Mouse (Mus musculus): ENCODE measurements at regions not wholly inside any gene's neighbourhood (a gene's known extent, or its start where the extent isn't known, plus 50 kb on each side); places are given as distances from the start of the nearest gene placed in this dataset.

GRCm38 (mm10) chr10:126511511-126511910, 389.6 kb downstream of the Atp23 start:
- no peaks in the 10 kb centered on the region for H3K79me2 ChIP-seq (replicated peaks; ENCODE audit: control insufficient read depth, extremely low read depth, insufficient read depth, poor library complexity, severe bottlenecking)
- DNase-seq (ENCODE audit: extremely low read depth), result no peak
- in situ Hi-C loops (cut with MboI; ENCODE audit: low pct_ligation_motif_present, low pct_unique_long_range_greater_than_20kb, low sequenced_read_pairs) (no loop called here), dilution Hi-C loops (cut with MboI; ENCODE audit: extremely low pct_ligation_motif_present, extremely low pct_unique_long_range_greater_than_20kb, low sequenced_read_pairs) (no loop called here)
- no peaks in the 10 kb centered on the region for H3K27me3 ChIP-seq (replicated peaks)
- H3K4me2 ChIP-seq (ENCODE audit: insufficient read depth, low read depth, poor library complexity, severe bottlenecking), result no peak overlapping the region
- H3K4me3 ChIP-seq (replicated peaks in 1 of 3; ENCODE audit: low read depth in 2 of 3, low read length in 2 of 3, poor library complexity in 1 of 3), result no peak overlapping the region
- H3K9me3 ChIP-seq (replicated peaks; ENCODE audit: low read length), result no peaks in the 10 kb centered on the region
- H3K4me1 ChIP-seq (ENCODE audit: control insufficient read depth in 1 of 2, insufficient read depth in 2 of 2), result no peaks in the 10 kb centered on the region
- H3K9ac ChIP-seq (ENCODE audit: insufficient read depth, low read depth), result no peak overlapping the region
- no peak overlapping the region for H3K27ac ChIP-seq (ENCODE audit: insufficient read depth, low read depth)
- TF ChIP-seq POLR2A (IDR thresholded peaks at IDR 0.05; ENCODE audit: low read depth, low read length), result no peak
- no peak for TF ChIP-seq USF2 (conservative IDR thresholded peaks at IDR 0.05; ENCODE audit: low read depth, low read length)
- no peak for TF ChIP-seq JUND (conservative IDR thresholded peaks at IDR 0.05; ENCODE audit: low read depth, low read length)
- TF ChIP-seq CTCF (conservative IDR thresholded peaks at IDR 0.05 in 1 of 2, IDR thresholded peaks at IDR 0.05 in 1 of 2; ENCODE audit: low read depth in 2 of 2, low read length in 2 of 2), result no peak
- no peak for TF ChIP-seq TBP (conservative IDR thresholded peaks at IDR 0.05; ENCODE audit: low read depth, low read length)
- no peak for TF ChIP-seq ETS1 (conservative IDR thresholded peaks at IDR 0.05; ENCODE audit: low read depth, low read length)
- TF ChIP-seq JUN (IDR thresholded peaks at IDR 0.05; ENCODE audit: insufficient read depth, low read depth, low read length), result no peak
- no peak for TF ChIP-seq RCOR1 (conservative IDR thresholded peaks at IDR 0.05; ENCODE audit: low read depth, low read length)
- TF ChIP-seq HCFC1 (IDR thresholded peaks at IDR 0.05; ENCODE audit: low read depth, low read length), result no peak
- no peak for TF ChIP-seq GABPA (IDR thresholded peaks at IDR 0.05; ENCODE audit: insufficient replicate concordance, low read depth, low read length)
- TF ChIP-seq USF1 (IDR thresholded peaks at IDR 0.05; ENCODE audit: low read depth, low read length), result no peak
- TF ChIP-seq MYC (IDR thresholded peaks at IDR 0.05; ENCODE audit: low read depth, low read length), result no peak
- no peak for TF ChIP-seq EP300 (IDR thresholded peaks at IDR 0.05; ENCODE audit: low read length)
- TF ChIP-seq PAX5 (IDR thresholded peaks at IDR 0.05; ENCODE audit: low read length), result no peak
- no peak for TF ChIP-seq MAFK (IDR thresholded peaks at IDR 0.05; ENCODE audit: insufficient replicate concordance, low read length)
- TF ChIP-seq ZKSCAN1 (IDR thresholded peaks at IDR 0.05; ENCODE audit: borderline replicate concordance, low read depth, low read length), result no peak
- no peak for TF ChIP-seq IRF4 (IDR thresholded peaks at IDR 0.05; ENCODE audit: low read depth, low read length)
- no peaks in the 10 kb centered on the region for H3K36me3 ChIP-seq (replicated peaks in 1 of 2; ENCODE audit: control insufficient read depth in 1 of 2, insufficient read depth in 1 of 2, low read length in 1 of 2)

- H3K27ac ChIP-seq (ENCODE audit: insufficient read depth, low read depth), result no peak overlapping the region
- H3K27me3 ChIP-seq (replicated peaks), result no peaks in the 10 kb centered on the region
- H3K36me3 ChIP-seq (replicated peaks in 1 of 2; ENCODE audit: control insufficient read depth in 1 of 2, insufficient read depth in 1 of 2, low read length in 1 of 2), result no peaks in the 10 kb centered on the region
- dilution Hi-C loops (cut with MboI; ENCODE audit: extremely low pct_ligation_motif_present, extremely low pct_unique_long_range_greater_than_20kb, low sequenced_read_pairs), result no loop called here
- no peaks in the 10 kb centered on the region for H3K79me2 ChIP-seq (replicated peaks; ENCODE audit: control insufficient read depth, extremely low read depth, insufficient read depth, poor library complexity, severe bottlenecking)
- TF ChIP-seq RCOR1 (conservative IDR thresholded peaks at IDR 0.05; ENCODE audit: low read depth, low read length), result no peak
- no peak for TF ChIP-seq SIN3A (IDR thresholded peaks at IDR 0.05; ENCODE audit: low read length)
- no peak for TF ChIP-seq NRF1 (IDR thresholded peaks at IDR 0.05; ENCODE audit: low read depth, low read length)
- no peak for TF ChIP-seq POLR2A (IDR thresholded peaks at IDR 0.05; ENCODE audit: low read depth, low read length)
- no peak for TF ChIP-seq CHD2 (IDR thresholded peaks at IDR 0.05; ENCODE audit: low read length)
- no peak for TF ChIP-seq SMC3 (IDR thresholded peaks at IDR 0.05; ENCODE audit: low read depth, low read length)
- no peak for TF ChIP-seq BHLHE40 (IDR thresholded peaks at IDR 0.05; ENCODE audit: low read depth, low read length)
- TF ChIP-seq ZMIZ1 (IDR thresholded peaks at IDR 0.05; ENCODE audit: low read depth, low read length), result no peak
- no peak for TF ChIP-seq MXI1 (IDR thresholded peaks at IDR 0.05; ENCODE audit: low read depth, low read length)
- TF ChIP-seq EP300 (IDR thresholded peaks at IDR 0.05; ENCODE audit: low read length), result no peak
- TF ChIP-seq ZNF384 (IDR thresholded peaks at IDR 0.05; ENCODE audit: low read depth, low read length), result no peak
- no peak for TF ChIP-seq USF1 (IDR thresholded peaks at IDR 0.05; ENCODE audit: low read depth, low read length)
- no peak for TF ChIP-seq NELFE (IDR thresholded peaks at IDR 0.05; ENCODE audit: low read depth, low read length)
- no peak for TF ChIP-seq PAX5 (IDR thresholded peaks at IDR 0.05; ENCODE audit: low read length)
- no peak for TF ChIP-seq IRF4 (IDR thresholded peaks at IDR 0.05; ENCODE audit: low read depth, low read length)
- no peak for DNase-seq (ENCODE audit: extremely low read depth)
- H3K9ac ChIP-seq (ENCODE audit: insufficient read depth, low read depth), result no peak overlapping the region
- in situ Hi-C loops (cut with MboI; ENCODE audit: low pct_ligation_motif_present, low pct_unique_long_range_greater_than_20kb, low sequenced_read_pairs), result no loop called here
- H3K9me3 ChIP-seq (replicated peaks; ENCODE audit: low read length), result no peaks in the 10 kb centered on the region
- H3K4me1 ChIP-seq (ENCODE audit: control insufficient read depth in 1 of 2, insufficient read depth in 2 of 2), result peaks cover 0 to 29% of the 10 kb centered on the region in 2 experiments; a peak in 2 of 4 replicates
- H3K4me3 ChIP-seq (replicated peaks in 1 of 3; ENCODE audit: low read depth in 2 of 3, low read length in 2 of 3, poor library complexity in 1 of 3), result no peak overlapping the region
- no peak overlapping the region for H3K4me2 ChIP-seq (ENCODE audit: insufficient read depth, low read depth, poor library complexity, severe bottlenecking)
Measured at GRCm38 (mm10) chr10:126505988-126506387, 395.2 kb downstream of the Atp23 start.
